Mouse (Mus musculus): ENCODE measurements around the gene Slc47a1.
A peak's percentile ranks its signal among the peaks of the same experiment; 100 is the strongest.
"Not testable (repeated sequence)": the region's sequence is repeated elsewhere in the genome, so short reads cannot be mapped to it uniquely, and the experiment has no call there.

The Slc47a1 gene

GRCm38 (mm10) chr11:61377881-61378613 lies at the start of gene Slc47a1:
Gene Slc47a1, minus strand, starts transcription at chr11:61378345.
- peak; percentile 35 for DNase-seq (ENCODE audit: extremely low spot score, low spot score)

GRCm38 (mm10) chr11:61419253-61419652 lies 41.1 kb upstream of the Slc47a1 start:
- DNase-seq (ENCODE audit: extremely low spot score, low spot score) = no peak

- peak; percentile 86 for DNase-seq (ENCODE audit: extremely low spot score, low spot score)
These were observed 39.9 kb upstream of the Slc47a1 start for GRCm38 (mm10) chr11:61417945-61418551.

GRCm38 (mm10) chr11:61416540-61416939 lies 38.4 kb upstream of the Slc47a1 start:
- not testable (repeated sequence) for DNase-seq (ENCODE audit: extremely low spot score, low spot score)

GRCm38 (mm10) chr11:61415444-61415843 lies 37.3 kb upstream of the Slc47a1 start:
- DNase-seq (ENCODE audit: extremely low spot score, low spot score) = no peak

- DNase-seq (ENCODE audit: extremely low spot score, low spot score) = no peak
These were observed 36.4 kb upstream of the Slc47a1 start for GRCm38 (mm10) chr11:61414560-61414959.

- DNase-seq (ENCODE audit: extremely low spot score, low spot score) = no peak
These were observed 35.3 kb upstream of the Slc47a1 start for GRCm38 (mm10) chr11:61413411-61413810.

- DNase-seq (ENCODE audit: extremely low spot score, low spot score) = no peak
These were observed 33.7 kb upstream of the Slc47a1 start for GRCm38 (mm10) chr11:61411809-61412208.

- no peak for DNase-seq (ENCODE audit: extremely low spot score, low spot score)
These were observed 33.1 kb upstream of the Slc47a1 start for GRCm38 (mm10) chr11:61411221-61411620.

- DNase-seq (ENCODE audit: extremely low spot score, low spot score) = peak; percentile 94
These were observed 32.0 kb upstream of the Slc47a1 start for GRCm38 (mm10) chr11:61410129-61410528.

- DNase-seq (ENCODE audit: extremely low spot score, low spot score) = no peak
These were observed 30.9 kb upstream of the Slc47a1 start for GRCm38 (mm10) chr11:61409051-61409450.

- peak; percentile 64 for DNase-seq (ENCODE audit: extremely low spot score, low spot score)
These were observed 30.3 kb upstream of the Slc47a1 start for GRCm38 (mm10) chr11:61408184-61409027.

- DNase-seq (ENCODE audit: extremely low spot score, low spot score) = peak; percentile 98
These were observed 29.6 kb upstream of the Slc47a1 start for GRCm38 (mm10) chr11:61407638-61408183.

- DNase-seq (ENCODE audit: extremely low spot score, low spot score) = no peak
These were observed 23.6 kb upstream of the Slc47a1 start for GRCm38 (mm10) chr11:61401794-61402193.

GRCm38 (mm10) chr11:61400681-61401346 lies 22.7 kb upstream of the Slc47a1 start:
- DNase-seq (ENCODE audit: extremely low spot score, low spot score) = no peak

GRCm38 (mm10) chr11:61397423-61398043 lies 19.4 kb upstream of the Slc47a1 start:
- not testable (repeated sequence) for DNase-seq (ENCODE audit: extremely low spot score, low spot score)

GRCm38 (mm10) chr11:61388936-61389335 lies 10.8 kb upstream of the Slc47a1 start:
- DNase-seq (ENCODE audit: extremely low spot score, low spot score) = no peak

- DNase-seq (ENCODE audit: extremely low spot score, low spot score) = peak; percentile 35
These were observed 9.9 kb upstream of the Slc47a1 start for GRCm38 (mm10) chr11:61388012-61388411.

- DNase-seq (ENCODE audit: extremely low spot score, low spot score) = no peak
These were observed 9.1 kb upstream of the Slc47a1 start for GRCm38 (mm10) chr11:61387233-61387632.

- no peak for DNase-seq (ENCODE audit: extremely low spot score, low spot score)
These were observed 7.6 kb upstream of the Slc47a1 start for GRCm38 (mm10) chr11:61385725-61386124.

- DNase-seq (ENCODE audit: extremely low spot score, low spot score) = no peak
These were observed 3.1 kb upstream of the Slc47a1 start for GRCm38 (mm10) chr11:61381272-61381671.

Measured in neural tube, embryonic 10.5 days (tissue).